Mouse (Mus musculus) olfactory bulb, adult 2 months (tissue): ENCODE measurements at regions not wholly inside any gene's neighbourhood (a gene's known extent, or its start where the extent isn't known, plus 50 kb on each side); places are given as distances from the start of the nearest gene placed in this dataset.

ENCODE experiments used
- H3K27ac ChIP-seq: fragments of 200-500 bp; 2 replicates; pipeline ENCODE4 v1.5.1; 2012; ENCODE audit warnings: low read depth, low read length; ENCODE audit not compliant: insufficient read depth
- H3K4me1 ChIP-seq: fragments of 200-500 bp; 2 replicates; pipeline ENCODE4 v1.6.1; 2012; ENCODE audit warnings: low read length; ENCODE audit not compliant: control insufficient read depth, insufficient read depth
- H3K4me3 ChIP-seq: fragments of 200-500 bp; 2 replicates; pipeline ENCODE4 v1.5.1; 2012; ENCODE audit warnings: mild to moderate bottlenecking, low read depth, low read length, moderate library complexity; ENCODE audit not compliant: insufficient read depth
- CTCF ChIP-seq: fragments of 200-500 bp; IDR thresholded peaks from 2 replicates; pipeline ENCODE4 v1.5.1; 2012; ENCODE audit warnings: low read depth, mild to moderate bottlenecking, low read length, moderate library complexity; ENCODE audit not compliant: insufficient read depth
- POLR2A ChIP-seq: fragments of 200-500 bp; IDR thresholded peaks from 2 replicates; pipeline ENCODE4 v1.6.1; 2012; ENCODE audit warnings: mild to moderate bottlenecking, low read depth, low read length, moderate library complexity; ENCODE audit not compliant: insufficient read depth
- WGBS: fragments of 180-500 bp; shearing (Covaris S2); methylation state at CpG from one replicate; pipeline ENCODE4 v1.1.7; 2018; 5-methylcytosine and 5-hydroxymethylcytosine counted together

- no peak overlapping the region for H3K4me3 ChIP-seq
- 76% methylated on average over 6 of the region's 6 CpGs for WGBS
- H3K4me1 ChIP-seq = no peaks in the 10 kb centered on the region
- TF ChIP-seq CTCF (no peak), POLR2A (no peak)
- H3K27ac ChIP-seq = no peak overlapping the region
Measured at GRCm38 (mm10) chr8:103976488-103976887, 124.9 kb upstream of the Cdh5 start.

GRCm38 (mm10) chr8:103978948-103979347 is 122.5 kb upstream of the Cdh5 start:
- 93% methylated on average over 5 of the region's 5 CpGs for whole genome bisulfite sequencing
- TF ChIP-seq CTCF (no peak), POLR2A (no peak)
- peaks cover 3% of the 10 kb centered on the region; the same call in 1 of the 2 replicates for H3K4me1 ChIP-seq
- no peak overlapping the region for H3K27ac ChIP-seq
- H3K4me3 ChIP-seq = no peak overlapping the region

- WGBS = 64% methylated on average over 11 of the region's 11 CpGs
- Histone ChIP-seq H3K4me1 (peaks cover 3% of the 10 kb centered on the region; the same call in 1 of the 2 replicates), H3K27ac (no peak overlapping the region), H3K4me3 (no peak overlapping the region)
- TF ChIP-seq POLR2A (no peak), CTCF (no peak)
Measured at GRCm38 (mm10) chr8:103983860-103984594, 117.4 kb upstream of the Cdh5 start.

- TF ChIP-seq POLR2A = no peak
- TF ChIP-seq CTCF = no peak
- WGBS = 96% methylated on average over 2 of the region's 2 CpGs
Measured at GRCm38 (mm10) chr8:103985640-103986039, 115.8 kb upstream of the Cdh5 start.

GRCm38 (mm10) chr8:103993897-103994296 is 107.5 kb upstream of the Cdh5 start:
- no peak overlapping the region for H3K4me3 ChIP-seq
- H3K4me1 ChIP-seq = 0 out of 2 replicates have a peak, but pooled peaks cover 2% of the 10 kb centered on the region
- WGBS = 71% methylated on average over 2 of the region's 2 CpGs
- TF ChIP-seq POLR2A (no peak), CTCF (no peak)
- H3K27ac ChIP-seq = no peak overlapping the region

More at GRCm38 (mm10) chr8:103985640-103986039, 115.8 kb upstream of the Cdh5 start:
- Histone ChIP-seq H3K27ac (no peak overlapping the region), H3K4me3 (no peak overlapping the region), H3K4me1 (peaks cover 3% of the 10 kb centered on the region; the same call in 1 of the 2 replicates)

- Histone ChIP-seq H3K4me1 (0 out of 2 replicates have a peak, but pooled peaks cover 2% of the 10 kb centered on the region), H3K27ac (no peak overlapping the region), H3K4me3 (no peak overlapping the region)
- 92% methylated on average over 6 of the region's 6 CpGs for WGBS
- TF ChIP-seq POLR2A (no peak), CTCF (no peak)
Measured at GRCm38 (mm10) chr8:103998143-103998542, 103.3 kb upstream of the Cdh5 start.

GRCm38 (mm10) chr8:104007209-104007608 is 94.2 kb upstream of the Cdh5 start:
- Histone ChIP-seq H3K4me1 (no peaks in the 10 kb centered on the region), H3K4me3 (no peak overlapping the region), H3K27ac (no peak overlapping the region)
- 44% methylated on average over 2 of the region's 2 CpGs for WGBS
- TF ChIP-seq POLR2A = no peak
- TF ChIP-seq CTCF = no peak

- Histone ChIP-seq H3K4me3 (no peak overlapping the region), H3K4me1 (no peaks in the 10 kb centered on the region), H3K27ac (no peak overlapping the region)
- 83% methylated on average over 5 of the region's 5 CpGs for WGBS
- TF ChIP-seq CTCF = no peak
- no peak for TF ChIP-seq POLR2A
Measured at GRCm38 (mm10) chr8:104008756-104009155, 92.7 kb upstream of the Cdh5 start.

GRCm38 (mm10) chr8:104009306-104009705 is 92.1 kb upstream of the Cdh5 start:
- Histone ChIP-seq H3K4me3 (no peak overlapping the region), H3K4me1 (no peaks in the 10 kb centered on the region), H3K27ac (no peak overlapping the region)
- 93% methylated on average over 6 of the region's 6 CpGs for WGBS
- no peak for TF ChIP-seq CTCF
- TF ChIP-seq POLR2A = no peak
